Mouse (Mus musculus) embryo, embryonic 10.5 days (tissue): Measurements from ENCODE around the gene Ldb3.

Source experiments
- DNase-seq: peaks from one replicate; pipeline ENCODE4 v3.0.0-alpha.2; 2015; ENCODE audit warnings: low spot score

Gene Ldb3

DNA sequence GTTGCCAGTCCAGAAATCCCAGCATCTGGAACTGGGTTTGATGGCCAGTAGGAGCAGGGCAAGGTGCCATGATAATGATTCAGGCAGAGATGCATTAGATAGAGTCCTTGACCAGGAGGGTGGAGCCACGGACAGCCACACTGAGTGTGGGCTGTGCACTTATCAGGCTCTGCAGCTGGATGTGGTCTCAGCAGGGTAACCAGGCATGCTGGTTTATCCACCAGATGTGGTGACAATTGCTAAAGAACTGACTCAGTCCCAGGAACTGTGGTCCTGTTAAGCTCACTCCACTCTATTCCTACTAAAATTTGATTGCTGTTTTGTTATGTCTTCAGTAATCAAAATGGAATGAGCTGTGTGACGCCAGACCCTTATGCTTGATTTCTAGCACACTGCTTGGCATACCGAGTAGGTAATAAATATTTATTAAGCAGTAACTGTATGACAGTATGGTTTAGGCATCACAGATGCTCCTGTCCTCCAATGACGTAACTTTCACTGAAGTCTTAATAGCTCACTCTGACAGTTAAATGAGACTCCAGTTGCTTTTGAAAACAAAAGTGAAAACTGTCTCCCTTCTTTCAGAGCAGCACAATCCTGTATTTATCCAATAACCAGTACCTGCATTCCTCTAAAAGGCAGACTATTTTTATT lies 80.2 kb downstream of the Ldb3 start:
- no peak for DNase-seq

DNA sequence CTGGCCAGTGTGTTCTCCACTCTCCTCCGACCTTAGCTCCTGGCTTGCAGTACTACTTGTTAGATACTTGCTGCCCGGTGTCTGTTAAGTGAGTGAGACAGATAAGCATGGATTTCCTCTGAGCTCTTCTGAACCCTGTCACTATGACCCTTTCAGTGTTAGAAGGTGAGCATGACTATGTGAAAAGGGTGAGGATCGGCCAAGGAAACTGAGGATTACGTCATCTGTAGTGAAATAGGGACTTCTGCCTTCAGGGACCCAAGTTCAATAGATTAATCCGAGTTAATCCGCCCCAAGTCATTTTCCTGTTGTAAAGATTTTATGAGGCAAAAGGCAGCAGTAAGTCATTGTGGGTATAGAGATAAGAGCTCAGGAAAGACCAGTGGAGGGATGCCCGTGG lies 83.2 kb downstream of the Ldb3 start:
- DNase-seq = no peak

DNA sequence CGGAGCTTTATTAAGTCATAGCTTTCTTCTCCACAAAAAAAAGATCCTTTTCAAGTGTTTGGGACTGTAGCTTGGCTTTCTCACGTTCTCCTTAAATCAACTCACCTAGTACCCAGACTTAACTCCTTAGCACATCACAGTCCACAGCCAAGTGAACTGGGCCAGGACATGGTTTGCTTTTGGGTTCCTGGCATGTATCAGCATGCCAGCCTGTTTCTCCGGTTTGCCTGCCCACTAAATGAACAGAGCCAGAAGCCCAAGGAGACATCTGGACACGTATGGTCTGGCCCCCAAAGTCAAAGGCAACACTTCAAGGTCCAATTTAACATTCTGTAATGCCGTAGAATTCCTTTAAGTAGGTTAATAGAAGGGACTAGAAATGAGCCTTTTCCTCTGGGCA lies 84.1 kb downstream of the Ldb3 start:
- DNase-seq = no peak

DNA sequence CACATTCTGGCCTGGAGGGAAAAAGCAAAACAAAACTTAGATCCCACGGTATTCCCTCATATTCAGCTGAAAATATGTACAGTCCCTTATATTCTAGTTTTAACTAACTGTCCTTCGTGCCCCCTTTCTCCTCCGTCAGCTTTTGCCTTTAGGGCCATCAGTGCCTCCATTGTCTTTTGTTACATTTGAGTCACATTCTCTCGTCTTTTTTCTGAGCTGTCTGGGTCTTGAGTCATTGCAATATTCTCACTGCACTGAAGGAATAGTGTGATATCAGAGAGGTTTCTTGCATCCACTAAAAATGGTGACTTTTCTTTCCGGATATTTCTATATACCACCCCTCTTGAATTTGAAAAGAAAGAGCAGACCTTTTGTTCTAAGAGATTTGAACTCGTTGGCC lies 84.7 kb downstream of the Ldb3 start:
- no peak for DNase-seq

DNA sequence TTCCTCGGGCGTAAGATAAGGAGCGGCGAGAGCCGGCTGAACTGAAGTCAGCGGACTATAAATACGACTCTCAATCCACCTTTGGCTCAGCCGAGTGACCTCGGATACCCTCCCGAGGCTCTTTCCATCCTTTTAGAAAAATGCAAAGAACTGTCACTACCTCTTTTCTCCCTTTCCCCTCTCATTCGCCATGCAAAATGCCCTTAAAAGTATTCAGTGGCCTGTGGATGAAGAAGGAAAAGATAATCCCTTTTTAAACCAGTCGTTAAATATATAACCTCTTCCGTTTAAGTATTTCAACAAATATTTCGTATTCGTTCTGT lies 85.2 kb downstream of the Ldb3 start, which contains the start of gene Bmpr1a:
Gene Bmpr1a, minus strand, starts transcription at position 17 of the 323 bp plus-strand sequence.
- DNase-seq = no peak

DNA sequence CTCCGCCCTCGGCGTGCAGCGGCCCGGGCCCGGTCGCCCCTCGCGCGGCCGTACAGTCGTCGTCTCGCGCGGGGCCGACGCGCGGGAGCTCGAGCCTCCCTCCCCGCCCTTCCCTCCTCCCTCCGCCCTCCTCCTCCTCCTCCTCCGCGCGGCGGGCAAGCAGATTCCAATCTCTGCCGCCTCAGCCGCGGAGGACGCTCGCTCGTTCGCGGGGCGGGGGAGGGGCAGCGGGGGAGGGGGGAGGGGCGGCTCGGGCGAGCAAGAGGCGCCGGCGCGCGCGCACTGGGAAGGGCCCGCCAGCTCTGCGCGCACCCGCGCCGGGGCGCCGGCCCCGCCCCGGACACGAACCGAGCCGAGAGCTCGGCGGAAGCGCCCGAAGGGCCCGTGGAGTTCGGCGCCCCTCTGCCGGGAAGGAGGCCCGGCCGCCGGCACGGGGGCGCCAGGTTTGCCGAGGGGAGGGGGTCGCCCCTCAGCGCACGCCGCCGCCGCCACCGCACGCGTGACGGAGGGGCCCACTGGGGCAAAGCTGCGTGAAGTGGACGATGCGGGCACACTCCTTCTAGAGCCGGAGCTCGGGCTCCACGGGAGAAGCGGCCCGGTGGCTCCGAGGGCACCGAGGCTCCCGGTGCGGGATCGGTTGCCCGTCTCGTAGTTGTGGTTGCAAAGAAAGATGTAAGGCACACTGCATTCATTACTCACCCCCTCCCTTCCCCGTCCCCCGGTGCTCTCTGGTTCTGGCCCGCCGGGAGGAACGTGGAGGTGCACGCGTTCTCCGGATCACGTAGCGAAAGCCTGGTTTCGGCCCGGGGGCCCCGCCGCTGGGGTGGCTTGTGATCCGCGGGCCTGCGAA lies 85.8 kb downstream of the Ldb3 start:
- DNase-seq = peak; percentile 95

DNA sequence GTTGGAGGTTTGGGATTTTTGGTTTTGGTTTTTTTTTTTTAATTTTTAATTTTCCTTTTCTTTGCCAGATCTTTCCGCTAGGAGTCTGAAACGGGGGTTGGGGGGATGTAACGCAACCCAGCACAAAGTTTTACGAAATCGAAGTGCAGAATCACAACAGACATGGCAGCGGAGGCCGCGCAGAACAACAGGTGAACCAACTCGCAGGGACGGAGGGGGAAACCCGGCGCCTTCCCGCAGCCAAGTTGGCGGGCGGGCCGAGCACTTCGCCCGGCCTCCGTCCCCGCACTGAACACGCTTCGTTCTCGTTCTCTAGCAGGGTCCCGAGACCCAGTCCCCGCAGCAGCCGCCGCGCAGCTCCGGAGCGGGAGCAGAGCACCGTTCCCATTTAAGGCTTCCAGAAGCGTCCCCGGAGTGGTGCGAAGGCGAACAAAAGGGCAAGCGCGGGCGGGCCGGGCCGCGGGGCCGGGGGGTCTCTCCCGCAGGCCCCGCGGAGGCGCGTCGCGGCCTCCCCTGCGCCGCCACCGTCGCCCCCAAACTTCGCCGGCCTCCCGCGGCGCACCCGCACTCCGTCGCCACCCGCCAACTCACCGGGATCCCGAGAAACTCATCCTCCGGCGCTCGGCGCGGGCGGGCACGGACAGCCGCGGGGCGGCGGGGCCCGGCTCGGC lies 86.5 kb downstream of the Ldb3 start:
- peak; percentile 68 for DNase-seq

DNA sequence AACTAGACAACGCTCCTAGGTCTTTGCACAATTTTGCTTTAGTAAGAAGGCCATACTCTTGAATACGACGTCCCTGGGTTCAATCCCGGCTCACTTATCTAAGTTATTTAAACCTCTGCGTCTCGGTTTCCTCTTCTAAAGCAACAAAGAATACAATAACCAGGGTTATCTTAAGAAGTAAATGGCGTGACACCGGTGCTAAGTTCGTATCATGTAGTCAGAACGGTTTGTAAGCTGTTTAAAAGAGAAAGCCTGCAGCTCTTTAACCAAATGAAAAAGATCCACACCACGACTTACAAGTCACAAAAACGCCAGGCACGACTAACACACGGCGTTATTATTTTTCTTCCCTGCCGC lies 87.1 kb downstream of the Ldb3 start:
- no peak for DNase-seq

DNA sequence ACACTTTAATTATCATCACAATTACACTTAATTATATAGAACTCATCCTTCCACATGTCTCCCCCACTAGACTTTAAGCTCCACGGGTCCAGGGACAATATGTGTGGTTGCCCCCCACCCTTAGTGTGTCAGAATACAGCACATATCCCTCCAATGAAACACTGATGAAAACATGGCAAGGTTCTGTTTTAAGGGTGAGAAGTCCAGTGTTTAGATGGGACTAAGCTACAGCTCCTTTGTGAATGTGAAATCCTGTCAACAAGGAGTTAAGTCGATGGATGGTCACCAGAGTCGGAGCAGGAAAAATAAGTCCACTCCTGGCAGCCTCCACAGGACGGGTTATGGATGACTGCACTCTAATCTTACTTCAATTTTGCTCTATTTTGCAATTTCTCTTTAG lies 88.2 kb downstream of the Ldb3 start:
- DNase-seq = peak; percentile 56

DNA sequence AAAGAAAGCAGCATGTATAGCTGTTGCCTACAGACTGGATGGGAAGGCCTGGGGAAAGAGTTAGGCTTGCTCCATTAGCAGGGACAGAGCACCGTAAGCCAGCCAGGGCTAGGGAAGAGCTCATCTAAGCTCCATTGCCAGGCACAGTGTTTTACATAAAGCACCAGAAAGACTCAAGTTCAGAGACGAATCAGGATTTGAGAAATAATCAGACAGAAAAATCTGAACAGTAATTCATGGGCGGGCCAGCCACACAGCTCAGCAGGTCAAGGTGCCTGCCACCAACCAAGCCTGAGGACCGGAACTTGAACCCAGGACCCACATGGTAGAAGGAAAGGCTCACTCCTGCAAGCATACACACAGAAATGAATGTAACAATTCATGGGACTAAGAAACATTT lies 88.8 kb downstream of the Ldb3 start:
- DNase-seq = no peak

DNA sequence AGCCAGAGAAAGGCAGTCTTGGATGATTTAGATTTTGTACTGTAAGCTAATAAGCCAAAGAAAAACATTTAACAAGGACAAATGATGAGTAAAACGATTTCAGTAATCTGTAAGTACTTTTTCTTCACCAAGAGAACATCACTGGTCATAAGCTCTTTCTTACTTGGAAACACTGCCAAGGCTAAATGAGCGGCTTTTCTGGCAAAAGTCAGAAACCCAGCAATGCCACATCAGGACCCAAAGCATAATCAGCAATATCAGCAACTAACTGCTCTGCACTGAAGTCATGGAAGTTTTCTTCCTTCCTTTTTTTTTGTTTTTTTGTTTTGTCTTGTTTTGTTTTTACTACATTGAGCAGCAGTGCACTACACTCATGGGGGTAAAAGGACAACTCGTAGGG lies 91.1 kb downstream of the Ldb3 start:
- no peak for DNase-seq

DNA sequence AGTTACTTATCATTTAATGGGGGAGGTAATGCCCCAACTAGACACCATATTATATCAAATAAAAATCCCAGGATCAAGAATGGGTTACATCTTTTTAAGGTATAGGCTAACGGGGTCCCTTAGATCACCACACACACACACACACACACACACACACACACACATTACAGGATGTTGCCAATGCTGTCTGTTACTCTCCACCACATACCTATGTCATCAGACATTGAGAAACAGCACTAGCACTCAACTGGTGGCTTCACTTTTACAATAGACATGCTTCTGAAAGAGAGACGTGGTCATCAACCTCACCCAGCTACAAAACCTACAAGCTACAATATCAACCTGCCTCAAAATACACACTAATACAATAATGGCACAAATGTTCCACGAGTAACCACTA lies 94.8 kb downstream of the Ldb3 start:
- DNase-seq = no peak

DNA sequence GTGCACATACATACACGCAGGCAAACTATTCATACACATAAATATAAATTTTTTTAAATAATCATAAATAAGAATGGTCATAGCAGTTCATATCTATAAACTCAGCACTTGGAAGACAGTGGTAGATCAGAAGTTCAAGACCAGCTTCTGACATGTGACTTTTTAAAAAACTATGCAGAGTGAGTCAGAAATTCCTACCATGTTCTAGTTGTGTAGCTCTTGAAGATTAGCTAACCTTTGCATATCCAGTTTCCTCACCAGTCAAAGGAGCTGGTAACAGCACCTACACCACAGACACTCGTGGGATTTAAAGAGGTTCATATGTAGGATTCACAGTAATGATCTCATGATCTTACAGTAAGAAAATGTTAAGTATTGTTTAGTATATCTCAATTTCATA lies 95.8 kb downstream of the Ldb3 start:
- no peak for DNase-seq

DNA sequence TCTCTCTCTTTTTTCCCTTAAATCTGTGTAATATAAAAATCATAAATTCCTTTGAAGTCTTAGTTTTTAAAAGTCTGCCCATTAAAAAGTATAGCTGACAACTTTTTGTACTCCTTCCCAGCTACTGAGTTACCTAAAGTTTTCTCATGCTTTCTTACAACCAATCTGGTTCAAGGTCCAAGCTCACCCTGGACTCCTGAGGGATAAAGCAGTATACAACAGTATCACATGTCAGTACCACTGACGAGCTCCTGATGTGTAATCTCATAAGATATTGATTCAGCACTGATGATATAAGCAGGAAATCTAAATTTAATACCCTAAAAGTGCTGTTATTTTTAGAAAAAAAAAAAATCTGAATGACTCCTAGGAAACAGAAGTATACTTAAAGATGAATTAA lies 97.5 kb downstream of the Ldb3 start:
- DNase-seq = no peak

DNA sequence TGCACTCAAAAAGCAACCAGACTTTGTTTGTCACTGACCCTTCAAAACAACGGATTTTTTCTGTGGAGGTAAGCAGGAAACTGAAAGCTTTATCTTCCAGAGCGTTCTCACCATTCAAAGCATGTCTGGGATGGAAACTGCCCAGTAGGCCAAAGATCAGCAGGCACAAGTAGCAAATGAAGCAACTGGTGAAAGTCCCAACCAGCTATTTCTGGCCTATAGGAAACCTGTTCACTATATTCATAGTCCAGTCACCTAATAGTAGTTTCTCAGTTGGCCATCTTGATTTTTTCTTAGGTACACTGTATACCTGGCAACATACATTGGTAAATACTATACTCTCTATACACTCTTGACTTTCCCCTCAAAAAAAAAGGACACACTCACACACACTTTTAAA lies 98.6 kb downstream of the Ldb3 start:
- DNase-seq = no peak

DNA sequence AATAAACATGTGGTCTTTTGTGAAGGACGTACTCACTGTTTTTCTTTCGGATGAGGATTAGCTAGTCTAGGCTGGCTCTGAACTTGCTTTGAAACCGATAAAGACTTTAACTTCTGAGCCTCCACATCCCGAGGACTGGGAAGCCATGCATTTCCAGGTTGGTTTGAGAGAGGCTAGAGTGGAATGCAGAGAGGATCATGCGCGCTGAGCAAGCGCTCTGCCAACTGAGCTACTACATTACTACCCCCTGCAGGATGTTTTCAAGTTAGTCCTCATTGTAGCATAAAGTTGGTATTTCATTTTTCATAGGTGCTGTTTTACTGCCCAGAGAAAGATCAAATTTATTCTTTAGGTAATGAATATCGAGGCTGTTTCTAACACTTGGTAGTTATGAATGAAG lies 102.3 kb downstream of the Ldb3 start:
- DNase-seq = no peak

DNA sequence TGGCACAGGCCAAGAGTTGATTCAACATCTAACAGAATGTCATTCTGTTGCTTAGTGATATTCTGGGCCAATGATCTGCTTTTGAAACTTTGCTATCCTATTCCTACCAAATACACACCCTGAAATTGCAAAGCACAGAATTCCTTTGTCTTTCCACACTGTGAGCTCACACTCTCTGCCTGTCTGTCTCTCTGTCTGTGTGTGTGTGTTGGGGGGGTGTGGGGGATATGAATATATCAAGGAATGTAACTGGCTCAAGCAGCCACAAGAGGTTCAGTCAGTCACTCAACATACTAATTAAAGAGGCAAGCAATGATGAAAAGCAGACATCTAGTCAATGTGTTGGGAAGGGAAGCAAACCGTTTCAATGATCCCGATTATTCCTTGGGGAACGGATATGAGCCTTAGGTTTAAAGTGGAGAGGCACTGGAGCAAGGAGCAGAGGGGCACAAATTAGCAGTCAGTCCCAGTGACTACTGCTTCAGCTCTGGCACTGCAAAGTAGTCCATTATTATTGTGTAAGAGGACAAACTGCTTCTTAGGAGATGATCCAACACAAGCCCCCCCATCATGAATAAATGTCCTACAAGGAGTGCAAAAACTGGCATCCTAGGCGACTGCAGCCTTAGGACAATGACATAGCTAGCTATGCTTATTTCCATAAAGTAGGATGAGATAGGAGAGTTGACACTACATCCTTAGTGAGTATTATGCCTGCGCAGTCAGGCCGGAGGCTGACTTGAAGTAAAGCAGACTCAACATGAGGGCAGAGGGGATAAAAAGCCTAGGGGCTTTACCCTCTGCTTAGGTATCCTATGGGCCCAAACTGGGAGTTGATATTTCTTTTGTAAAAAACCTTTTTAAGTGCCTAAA lies 104.8 kb downstream of the Ldb3 start:
- DNase-seq = peak; percentile 27
